Mouse (Mus musculus) CH12.LX (cell line): Measurements from ENCODE around the gene Slc15a2. TPM values are rescaled to one million over a fixed set of nuclear protein-coding genes. Genes with fewer than 3 reads are reported as not detected.

Experiments
- DNase-seq: peaks from one replicate; pipeline ENCODE4 v3.0.0-alpha.2; 2013; ENCODE audit errors: extremely low read depth
- H3K27ac ChIP-seq: 2 replicates; pipeline ENCODE4 v1.5.1; 2012; ENCODE audit warnings: low read depth, mild to moderate bottlenecking, control low read depth, moderate library complexity; ENCODE audit not compliant: insufficient read depth
- H3K27me3 ChIP-seq: replicated peaks from 2 replicates; pipeline ENCODE3; 2012; ENCODE audit warnings: inconsistent platforms
- H3K36me3 ChIP-seq, 2 experiments: replicated peaks in 1 of 2; 2 replicates each; pipeline versions ENCODE3 to v1.6.1; 2012; ENCODE audit warnings: inconsistent platforms in 1 of 2, low read length in 1 of 2, mild to moderate bottlenecking in 1 of 2, mixed read lengths in 1 of 2, moderate library complexity in 1 of 2; ENCODE audit not compliant: control insufficient read depth in 1 of 2, insufficient read depth in 1 of 2
- H3K4me1 ChIP-seq, 2 experiments: 2 replicates each; pipeline ENCODE4 v1.6.1; 2012; ENCODE audit warnings: inconsistent platforms in 1 of 2, moderate library complexity in 1 of 2; ENCODE audit not compliant: insufficient read depth in 2 of 2, control insufficient read depth in 1 of 2
- H3K4me2 ChIP-seq: 2 replicates; pipeline ENCODE4 v1.6.1; 2012; ENCODE audit warnings: low read depth, mild to moderate bottlenecking, control low read depth; ENCODE audit not compliant: poor library complexity, insufficient read depth, severe bottlenecking
- H3K4me3 ChIP-seq, 3 experiments: fragments of 150-350 bp in 1 of 3; sonication (generic) in 1 of 3; replicated peaks in 1 of 3; 2 replicates each; pipeline versions ENCODE3 to v1.5.1; 2011 to 2012; ENCODE audit warnings: low read depth in 2 of 3, low read length in 2 of 3, mild to moderate bottlenecking in 2 of 3, moderate library complexity in 2 of 3, control low read depth in 1 of 3, improper control_type of control experiment in 1 of 3, inconsistent platforms in 1 of 3, mixed read lengths in 1 of 3; ENCODE audit not compliant: poor library complexity in 1 of 3
- H3K79me2 ChIP-seq: replicated peaks from 2 replicates; pipeline ENCODE4 v1.6.1; 2012; ENCODE audit warnings: mild to moderate bottlenecking, moderate library complexity; ENCODE audit not compliant: control insufficient read depth, poor library complexity, insufficient read depth, severe bottlenecking; ENCODE audit errors: extremely low read depth
- H3K9ac ChIP-seq: 2 replicates; pipeline ENCODE4 v1.6.1; 2012; ENCODE audit warnings: low read depth, mild to moderate bottlenecking, control low read depth, moderate library complexity; ENCODE audit not compliant: insufficient read depth
- H3K9me3 ChIP-seq: replicated peaks from 2 replicates; pipeline ENCODE3; 2012; ENCODE audit warnings: low read length, inconsistent platforms, mixed read lengths
- CTCF ChIP-seq, 2 experiments: IDR thresholded peaks in 1 of 2; conservative IDR thresholded peaks in 1 of 2; 2 replicates each; pipeline ENCODE4 v1.5.1; 2011 to 2012; ENCODE audit warnings: low read depth in 2 of 2, low read length in 2 of 2, improper control_type of control experiment in 1 of 2, inconsistent platforms in 1 of 2, mild to moderate bottlenecking in 1 of 2, moderate library complexity in 1 of 2
- E2F4 ChIP-seq: IDR thresholded peaks from 2 replicates; pipeline ENCODE4 v1.6.1; 2011; ENCODE audit warnings: low read depth, low read length, improper control_type of control experiment; ENCODE audit not compliant: insufficient replicate concordance
- ELF1 ChIP-seq: IDR thresholded peaks from 2 replicates; pipeline ENCODE4 v1.6.1; 2014; ENCODE audit warnings: low read depth, mild to moderate bottlenecking, inconsistent platforms, low read length, improper control_type of control experiment
- EP300 ChIP-seq: IDR thresholded peaks from 2 replicates; pipeline ENCODE4 v1.6.1; 2011; ENCODE audit warnings: low read length, improper control_type of control experiment
- ETS1 ChIP-seq: conservative IDR thresholded peaks from 2 replicates; pipeline ENCODE4 v1.6.1; 2012; ENCODE audit warnings: low read depth, mild to moderate bottlenecking, inconsistent platforms, low read length, improper control_type of control experiment, moderate library complexity
- GABPA ChIP-seq: IDR thresholded peaks from 2 replicates; pipeline ENCODE4 v1.6.1; 2012; ENCODE audit warnings: low read depth, low read length, improper control_type of control experiment, inconsistent platforms; ENCODE audit not compliant: insufficient replicate concordance
- HCFC1 ChIP-seq: IDR thresholded peaks from 2 replicates; pipeline ENCODE4 v1.6.1; 2012; ENCODE audit warnings: low read depth, mild to moderate bottlenecking, inconsistent platforms, low read length, improper control_type of control experiment
- JUND ChIP-seq: conservative IDR thresholded peaks from 2 replicates; pipeline ENCODE4 v1.6.1; 2011; ENCODE audit warnings: low read depth, low read length, improper control_type of control experiment
- KAT2A ChIP-seq: IDR thresholded peaks from 2 replicates; pipeline ENCODE4 v1.6.1; 2012; ENCODE audit warnings: low read length, improper control_type of control experiment, inconsistent platforms; ENCODE audit not compliant: insufficient replicate concordance
- MAFK ChIP-seq: IDR thresholded peaks from 2 replicates; pipeline ENCODE4 v1.6.1; 2011; ENCODE audit warnings: low read length, improper control_type of control experiment; ENCODE audit not compliant: insufficient replicate concordance
- MAZ ChIP-seq: IDR thresholded peaks from 2 replicates; pipeline ENCODE4 v1.6.1; 2012; ENCODE audit warnings: low read depth, mild to moderate bottlenecking, inconsistent platforms, low read length, improper control_type of control experiment, moderate library complexity
- MEF2A ChIP-seq: IDR thresholded peaks from 2 replicates; pipeline ENCODE4 v1.6.1; 2014; ENCODE audit warnings: low read depth, mild to moderate bottlenecking, inconsistent platforms, low read length, improper control_type of control experiment, borderline replicate concordance
- PAX5 ChIP-seq: IDR thresholded peaks from 2 replicates; pipeline ENCODE4 v1.6.1; 2012; ENCODE audit warnings: low read length, inconsistent platforms, mixed read lengths
- POLR2AphosphoS2 ChIP-seq: IDR thresholded peaks from 2 replicates; pipeline ENCODE4 v1.6.1; 2011; ENCODE audit warnings: low read depth, low read length, improper control_type of control experiment
- RAD21 ChIP-seq: IDR thresholded peaks from 2 replicates; pipeline ENCODE4 v1.6.1; 2011; ENCODE audit warnings: low read depth, mild to moderate bottlenecking, low read length, improper control_type of control experiment, moderate library complexity
- SIN3A ChIP-seq: IDR thresholded peaks from 2 replicates; pipeline ENCODE4 v1.6.1; 2012; ENCODE audit warnings: low read length, improper control_type of control experiment, inconsistent platforms
- SMC3 ChIP-seq: IDR thresholded peaks from 2 replicates; pipeline ENCODE4 v1.6.1; 2011; ENCODE audit warnings: low read depth, low read length, improper control_type of control experiment
- TBP ChIP-seq: conservative IDR thresholded peaks from 2 replicates; pipeline ENCODE4 v1.6.1; 2011; ENCODE audit warnings: low read depth, low read length, improper control_type of control experiment
- USF1 ChIP-seq: IDR thresholded peaks from 2 replicates; pipeline ENCODE4 v1.6.1; 2014; ENCODE audit warnings: low read depth, mild to moderate bottlenecking, inconsistent platforms, low read length, improper control_type of control experiment
- ZC3H11A ChIP-seq: IDR thresholded peaks from 2 replicates; pipeline ENCODE4 v1.6.1; 2012; ENCODE audit warnings: low read depth, mild to moderate bottlenecking, inconsistent platforms, low read length, improper control_type of control experiment
- dilution Hi-C: fragments of 300-500 bp; cut with MboI; formaldehyde crosslinking; loops from 2 replicates; pipeline ENCODE4 v1.14.3; 2020; ENCODE audit warnings: low sequenced_read_pairs; ENCODE audit not compliant: extremely low pct_unique_long_range_greater_than_20kb, extremely low pct_ligation_motif_present
- in situ Hi-C: fragments of 300-500 bp; cut with MboI; formaldehyde crosslinking; loops from 3 replicates; pipeline ENCODE4 v1.14.3; 2019; ENCODE audit warnings: low sequenced_read_pairs, low pct_ligation_motif_present, low pct_unique_long_range_greater_than_20kb, mixed read lengths
- polyA plus RNA-seq: library from polyadenylated mRNA; unstranded; fragments of >175 nt; gene quantifications from 2 replicates; pipeline ENCODE4 v1.2.1, GENCODE M21; 2012; ENCODE audit warnings: low read depth; ENCODE audit not compliant: insufficient read length
- total RNA-seq, 2 experiments: library from RNA; depleted of rRNA; stranded (reverse); fragments of 300-350 nt in 1 of 2; fragments of >200 nt in 1 of 2; gene quantifications; 2 replicates each; pipeline ENCODE4 v1.2.3; 2012 to 2014

Slc15a2 gene
- total and polyA plus RNA-seq, 3 experiments, result 9.4 to 11.7 (median 11.4) TPM

- Histone ChIP-seq H3K36me3 (no peaks in the 10 kb centered on the region), H3K9ac (peak overlapping the region; percentile 4; the same call in 1 of the 2 replicates), H3K9me3 (no peaks in the 10 kb centered on the region), H3K4me3 (no peak overlapping the region), H3K27me3 (peaks cover 4% of the 10 kb centered on the region), H3K27ac (no peak overlapping the region), H3K4me1 (peaks cover 2 to 3% of the 10 kb centered on the region in 2 experiments; a peak in 2 of 4 replicates), H3K79me2 (no peaks in the 10 kb centered on the region), H3K4me2 (no peak overlapping the region)
- no peak for TF ChIP-seq KAT2A
- no peak for TF ChIP-seq GABPA
- TF ChIP-seq JUND, result no peak
- no peak for TF ChIP-seq ELF1
- no peak for TF ChIP-seq MAZ
- TF ChIP-seq CTCF (conservative IDR thresholded peaks at IDR 0.05 in 1 of 2, IDR thresholded peaks at IDR 0.05 in 1 of 2; ENCODE audit: low read depth in 2 of 2, low read length in 2 of 2), result no peak
- TF ChIP-seq HCFC1, result no peak
- no peak for TF ChIP-seq MAFK
- TF ChIP-seq RAD21, result no peak
- TF ChIP-seq PAX5, result no peak
- TF ChIP-seq E2F4, result no peak
- TF ChIP-seq SIN3A, result no peak
- TF ChIP-seq MEF2A, result no peak
- dilution Hi-C loops, result no loop called here
- DNase-seq, result no peak
- in situ Hi-C loops, result no loop called here
These were observed 9.1 kb downstream of the Slc15a2 start for GRCm38 (mm10) chr16:36775658-36776057.

GRCm38 (mm10) chr16:36772996-36773395, 11.8 kb downstream of the Slc15a2 start:
- TF ChIP-seq SMC3, result no peak
- no peak for TF ChIP-seq MAZ
- no peak for TF ChIP-seq EP300
- TF ChIP-seq POLR2AphosphoS2, result no peak
- TF ChIP-seq USF1, result no peak
- no peak for TF ChIP-seq MEF2A
- TF ChIP-seq KAT2A, result no peak
- TF ChIP-seq ETS1, result no peak
- no peak for TF ChIP-seq ZC3H11A
- no peak for TF ChIP-seq TBP
- dilution Hi-C loops, result no loop called here
- no peaks in the 10 kb centered on the region for H3K79me2 ChIP-seq
- H3K27me3 ChIP-seq, result peaks cover 4% of the 10 kb centered on the region
- H3K4me2 ChIP-seq, result no peak overlapping the region
- H3K4me3 ChIP-seq, result no peak overlapping the region
- no peak overlapping the region for H3K27ac ChIP-seq
- H3K36me3 ChIP-seq, result no peaks in the 10 kb centered on the region
- DNase-seq, result no peak
- in situ Hi-C loops, result no loop called here
- H3K9ac ChIP-seq, result no peak overlapping the region
- H3K9me3 ChIP-seq, result no peaks in the 10 kb centered on the region
- H3K4me1 ChIP-seq, result peaks cover 3 to 5% of the 10 kb centered on the region in 2 experiments; a peak in 2 of 4 replicates
